Mouse (Mus musculus): ENCODE results near the gene Kmt2d.

GRCm38 (mm10) chr15:98859319-98860043, 11.5 kb downstream of the Kmt2d start:
- TF ChIP-seq CTCF (conservative IDR thresholded peaks at IDR 0.05; ENCODE audit: low read length) (no peak), NANOG (IDR thresholded peaks at IDR 0.05; ENCODE audit: borderline replicate concordance, low read length) (no peak)
